Mouse (Mus musculus): ENCODE measurements at regions not wholly inside any gene's neighbourhood (a gene's known extent, or its start where the extent isn't known, plus 50 kb on each side); places are given as distances from the start of the nearest gene placed in this dataset.

GRCm38 (mm10) chr3:143947079-143947937 lies 257.7 kb downstream of the Lmo4 start:
- no peak for DNase-seq (ENCODE audit: low spot score)

GRCm38 (mm10) chr3:143939068-143939709 lies 265.8 kb downstream of the Lmo4 start:
- DNase-seq (ENCODE audit: low spot score): no peak

GRCm38 (mm10) chr3:143925322-143925721 lies 279.7 kb downstream of the Lmo4 start:
- DNase-seq (ENCODE audit: low spot score): no peak

GRCm38 (mm10) chr3:143919744-143920143 lies 285.3 kb downstream of the Lmo4 start:
- DNase-seq (ENCODE audit: low spot score): no peak

- DNase-seq (ENCODE audit: low spot score): no peak
Measured at GRCm38 (mm10) chr3:143914341-143915217, 290.4 kb downstream of the Lmo4 start.

- DNase-seq (ENCODE audit: low spot score): no peak
Measured at GRCm38 (mm10) chr3:143913044-143913574, 291.9 kb downstream of the Lmo4 start.

- DNase-seq (ENCODE audit: low spot score): peak; percentile 30
Measured at GRCm38 (mm10) chr3:143912433-143912832, 292.6 kb downstream of the Lmo4 start.

GRCm38 (mm10) chr3:143909341-143909740 lies 295.7 kb downstream of the Lmo4 start:
- no peak for DNase-seq (ENCODE audit: low spot score)

- DNase-seq (ENCODE audit: low spot score): no peak
Measured at GRCm38 (mm10) chr3:143903421-143903820, 301.6 kb downstream of the Lmo4 start.

- no peak for DNase-seq (ENCODE audit: low spot score)
Measured at GRCm38 (mm10) chr3:143880813-143881212, 324.2 kb downstream of the Lmo4 start.

GRCm38 (mm10) chr3:143873876-143874275 lies 331.1 kb downstream of the Lmo4 start:
- DNase-seq (ENCODE audit: low spot score): no peak

GRCm38 (mm10) chr3:143866521-143866920 lies 338.5 kb downstream of the Lmo4 start:
- DNase-seq (ENCODE audit: low spot score): no peak

GRCm38 (mm10) chr3:143865626-143866025 lies 339.4 kb downstream of the Lmo4 start:
- DNase-seq (ENCODE audit: low spot score): no peak

- DNase-seq (ENCODE audit: low spot score): no peak
Measured at GRCm38 (mm10) chr3:143864490-143864889, 340.5 kb downstream of the Lmo4 start.

GRCm38 (mm10) chr3:143862531-143862930 lies 342.5 kb downstream of the Lmo4 start:
- DNase-seq (ENCODE audit: low spot score): no peak

GRCm38 (mm10) chr3:143861866-143862265 lies 343.2 kb downstream of the Lmo4 start:
- no peak for DNase-seq (ENCODE audit: low spot score)

GRCm38 (mm10) chr3:143835611-143836240 lies 369.3 kb downstream of the Lmo4 start:
- DNase-seq (ENCODE audit: low spot score): no peak

- no peak for DNase-seq (ENCODE audit: low spot score)
Measured at GRCm38 (mm10) chr3:143834725-143835124, 370.3 kb downstream of the Lmo4 start.

GRCm38 (mm10) chr3:143823395-143823777 lies 381.6 kb downstream of the Lmo4 start:
- no peak for DNase-seq (ENCODE audit: low spot score)

GRCm38 (mm10) chr3:143822564-143823394 lies 382.2 kb downstream of the Lmo4 start:
- no peak for DNase-seq (ENCODE audit: low spot score)

GRCm38 (mm10) chr3:143807544-143807943 lies 397.5 kb downstream of the Lmo4 start:
- no peak for DNase-seq (ENCODE audit: low spot score)

Measured in layer of hippocampus, adult 11-12 months (tissue).